Mouse (Mus musculus): Measurements from ENCODE around the gene Rusc2. TPM values are rescaled to one million over a fixed set of nuclear protein-coding genes. Genes with fewer than 3 reads are reported as not detected.

Gene Rusc2
- polyA plus RNA-seq, 1 experiment from 2014 or later: 11.5 TPM

GRCm38 (mm10) chr4:43428180-43428861, 46.5 kb downstream of the Rusc2 start:
- no peak for TF ChIP-seq EP300 (optimal IDR thresholded peaks at IDR 0.05)
- no peak for TF ChIP-seq CTCF (IDR thresholded peaks at IDR 0.05; ENCODE audit: low read depth)

GRCm38 (mm10) chr4:43428946-43429345, 47.2 kb downstream of the Rusc2 start, which contains the start of gene Fam166b:
Gene Fam166b (minus strand): TSS chr4:43429134.
- no peaks in the 10 kb centered on the region for H3K9me3 ChIP-seq (ENCODE audit: control insufficient read depth, low read length)
- no peak for TF ChIP-seq CTCF (IDR thresholded peaks at IDR 0.05; ENCODE audit: low read depth)
- no peak for TF ChIP-seq EP300 (optimal IDR thresholded peaks at IDR 0.05)
- no peak within 1 kb of the TSS for H3K4me3 ChIP-seq (ENCODE audit: low read depth, low read length)
- H3K27me3 ChIP-seq (ENCODE audit: control insufficient read depth, insufficient read depth, low read length): no peaks in the 10 kb centered on the region
- 0 out of 2 replicates have a peak within 1 kb of the TSS, but pooled peaks have one; percentile 27 for H3K9ac ChIP-seq (ENCODE audit: low read length)
- DNase-seq (ENCODE audit: low spot score) (no peak), ATAC-seq (ENCODE audit: low FRiP score, low TSS enrichment) (peak; percentile 23; the same call in 1 of the 2 replicates)
- peak within 1 kb of the TSS; percentile 23; the same call in 1 of the 2 replicates for H3K4me2 ChIP-seq (replicated peaks; ENCODE audit: low read depth)
- H3K27ac ChIP-seq (replicated peaks): peak within 1 kb of the TSS; percentile 53
- 14% methylated on average over 9 of the region's 10 CpGs for WGBS
- no peaks in the 10 kb centered on the region; the same call in 1 of the 2 replicates for H3K4me1 ChIP-seq (replicated peaks; ENCODE audit: control insufficient read depth, insufficient read depth)
- peaks cover 30% of the 10 kb centered on the region for H3K36me3 ChIP-seq (ENCODE audit: control insufficient read depth, insufficient read depth, low read length)

More at GRCm38 (mm10) chr4:43428180-43428861, 46.5 kb downstream of the Rusc2 start:
- H3K4me2 ChIP-seq (replicated peaks; ENCODE audit: low read depth): peak overlapping the region; percentile 23; the same call in 1 of the 2 replicates
- 36% methylated on average over 16 of the region's 16 CpGs for WGBS
- H3K4me3 ChIP-seq (ENCODE audit: low read depth, low read length): no peak overlapping the region
- no peak overlapping the region for H3K9ac ChIP-seq (ENCODE audit: low read length)
- no peaks in the 10 kb centered on the region for H3K27me3 ChIP-seq (ENCODE audit: control insufficient read depth, insufficient read depth, low read length)
- H3K27ac ChIP-seq (replicated peaks): peak overlapping the region; percentile 53
- ATAC-seq (ENCODE audit: low FRiP score, low TSS enrichment) (no peak), DNase-seq (ENCODE audit: low spot score) (no peak)
- peaks cover 36% of the 10 kb centered on the region for H3K36me3 ChIP-seq (ENCODE audit: control insufficient read depth, insufficient read depth, low read length)
- no peaks in the 10 kb centered on the region; the same call in 1 of the 2 replicates for H3K4me1 ChIP-seq (replicated peaks; ENCODE audit: control insufficient read depth, insufficient read depth)
- no peaks in the 10 kb centered on the region for H3K9me3 ChIP-seq (ENCODE audit: control insufficient read depth, low read length)

DNA sequence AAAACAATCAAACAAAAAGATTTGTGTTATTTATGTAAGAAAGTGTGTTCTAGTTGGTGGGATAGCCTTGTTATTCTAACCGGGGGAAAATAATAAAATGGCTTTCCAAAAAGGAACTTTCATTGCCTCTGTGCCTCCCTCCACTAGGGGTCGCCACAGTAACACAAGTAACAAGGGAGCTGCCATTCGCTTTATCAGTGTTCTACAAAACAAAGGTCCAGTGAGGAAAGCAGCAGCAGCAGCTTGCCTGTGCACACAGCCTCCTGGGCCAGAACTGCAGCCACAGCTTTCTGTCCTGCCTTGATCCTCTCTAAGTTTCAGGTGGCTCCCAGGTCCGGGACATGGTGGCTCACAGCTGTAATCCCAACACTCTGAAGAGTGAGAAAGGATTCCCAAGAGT, 49.9 kb downstream of the Rusc2 start:
- Histone ChIP-seq H3K27me3 (ENCODE audit: control insufficient read depth, insufficient read depth, low read length) (no peaks in the 10 kb centered on the region), H3K4me2 (replicated peaks; ENCODE audit: low read depth) (no peak overlapping the region), H3K4me1 (replicated peaks; ENCODE audit: control insufficient read depth, insufficient read depth) (no peaks in the 10 kb centered on the region; the same call in 1 of the 2 replicates), H3K9me3 (ENCODE audit: control insufficient read depth, low read length) (no peaks in the 10 kb centered on the region), H3K36me3 (ENCODE audit: control insufficient read depth, insufficient read depth, low read length) (peaks cover 4% of the 10 kb centered on the region; the same call in 1 of the 2 replicates), H3K27ac (replicated peaks) (no peak overlapping the region), H3K4me3 (ENCODE audit: low read depth, low read length) (no peak overlapping the region), H3K9ac (ENCODE audit: low read length) (no peak overlapping the region)
- peak; percentile 63 for ATAC-seq (ENCODE audit: low FRiP score, low TSS enrichment)
- peak; percentile 84 for DNase-seq (ENCODE audit: low spot score)
- no peak for TF ChIP-seq EP300 (optimal IDR thresholded peaks at IDR 0.05)
- peak; percentile 97 for TF ChIP-seq CTCF (IDR thresholded peaks at IDR 0.05; ENCODE audit: low read depth)
- 4% methylated on average over 4 of the region's 4 CpGs for WGBS

- Histone ChIP-seq H3K4me1 (replicated peaks; ENCODE audit: control insufficient read depth, insufficient read depth) (no peaks in the 10 kb centered on the region; the same call in 1 of the 2 replicates), H3K9me3 (ENCODE audit: control insufficient read depth, low read length) (no peaks in the 10 kb centered on the region), H3K36me3 (ENCODE audit: control insufficient read depth, insufficient read depth, low read length) (no peaks in the 10 kb centered on the region), H3K27ac (replicated peaks) (no peak overlapping the region), H3K9ac (ENCODE audit: low read length) (no peak overlapping the region), H3K27me3 (ENCODE audit: control insufficient read depth, insufficient read depth, low read length) (no peaks in the 10 kb centered on the region), H3K4me3 (ENCODE audit: low read depth, low read length) (no peak overlapping the region), H3K4me2 (replicated peaks; ENCODE audit: low read depth) (no peak overlapping the region)
- no peak for ATAC-seq (ENCODE audit: low FRiP score, low TSS enrichment)
- DNase-seq (ENCODE audit: low spot score): no peak
- TF ChIP-seq CTCF (IDR thresholded peaks at IDR 0.05; ENCODE audit: low read depth) (no peak), EP300 (optimal IDR thresholded peaks at IDR 0.05) (no peak)
- WGBS: 66% methylated on average over 1 of the region's 1 CpGs
Observed at GRCm38 (mm10) chr4:43432832-43433231, 51.1 kb downstream of the Rusc2 start.

GRCm38 (mm10) chr4:43441639-43442038, 59.9 kb downstream of the Rusc2 start, which contains the start of gene Tesk1:
Gene Tesk1 (plus strand): TSS chr4:43441939.
- Histone ChIP-seq H3K4me3 (ENCODE audit: low read depth, low read length) (peak within 1 kb of the TSS; percentile 92), H3K9me3 (ENCODE audit: control insufficient read depth, low read length) (no peaks in the 10 kb centered on the region), H3K27ac (replicated peaks) (peak within 1 kb of the TSS; percentile 96), H3K9ac (ENCODE audit: low read length) (peak within 1 kb of the TSS; percentile 95), H3K4me2 (replicated peaks; ENCODE audit: low read depth) (peak within 1 kb of the TSS; percentile 92), H3K27me3 (ENCODE audit: control insufficient read depth, insufficient read depth, low read length) (no peaks in the 10 kb centered on the region), H3K36me3 (ENCODE audit: control insufficient read depth, insufficient read depth, low read length) (peaks cover 11% of the 10 kb centered on the region; the same call in 1 of the 2 replicates), H3K4me1 (replicated peaks; ENCODE audit: control insufficient read depth, insufficient read depth) (peaks cover 4% of the 10 kb centered on the region; the same call in 1 of the 2 replicates)
- DNase-seq (ENCODE audit: low spot score): no peak
- ATAC-seq (ENCODE audit: low FRiP score, low TSS enrichment): 0 out of 2 replicates have a peak, but pooled peaks have one; percentile 1
- TF ChIP-seq CTCF (IDR thresholded peaks at IDR 0.05; ENCODE audit: low read depth): no peak
- no peak for TF ChIP-seq EP300 (optimal IDR thresholded peaks at IDR 0.05)
- WGBS: 19% methylated on average over 4 of the region's 4 CpGs

GRCm38 (mm10) chr4:43442044-43442443, 60.3 kb downstream of the Rusc2 start:
- peak; percentile 99 for DNase-seq (ENCODE audit: low spot score)
- H3K4me2 ChIP-seq (replicated peaks; ENCODE audit: low read depth): peak overlapping the region; percentile 92
- TF ChIP-seq EP300 (optimal IDR thresholded peaks at IDR 0.05): no peak
- TF ChIP-seq CTCF (IDR thresholded peaks at IDR 0.05; ENCODE audit: low read depth): peak; percentile 97
- H3K4me1 ChIP-seq (replicated peaks; ENCODE audit: control insufficient read depth, insufficient read depth): peaks cover 4% of the 10 kb centered on the region; the same call in 1 of the 2 replicates
- H3K27me3 ChIP-seq (ENCODE audit: control insufficient read depth, insufficient read depth, low read length): no peaks in the 10 kb centered on the region
- H3K4me3 ChIP-seq (ENCODE audit: low read depth, low read length): peak overlapping the region; percentile 92
- ATAC-seq (ENCODE audit: low FRiP score, low TSS enrichment): peak; percentile 95
- peaks cover 15% of the 10 kb centered on the region for H3K36me3 ChIP-seq (ENCODE audit: control insufficient read depth, insufficient read depth, low read length)
- peak overlapping the region; percentile 96 for H3K27ac ChIP-seq (replicated peaks)
- no peaks in the 10 kb centered on the region for H3K9me3 ChIP-seq (ENCODE audit: control insufficient read depth, low read length)
- peak overlapping the region; percentile 95 for H3K9ac ChIP-seq (ENCODE audit: low read length)
- WGBS: under 1% methylated on average over 32 of the region's 33 CpGs

Data from stomach, postnatal 0 days (tissue).